Mouse (Mus musculus) thymus, postnatal 36 days (tissue): Measurements from ENCODE around the gene Mcu.
A peak's percentile ranks its signal among the peaks of the same experiment; 100 is the strongest.

Experiments
- DNase-seq, 2 experiments: peaks; one replicate each; pipeline ENCODE4 v3.0.0; 2022; ENCODE audit warnings: mixed read lengths in 2 of 2

The Mcu gene

GRCm38 (mm10) chr10:59568665-59569480, 47.6 kb downstream of the Mcu start:
- no peak for DNase-seq

DNA sequence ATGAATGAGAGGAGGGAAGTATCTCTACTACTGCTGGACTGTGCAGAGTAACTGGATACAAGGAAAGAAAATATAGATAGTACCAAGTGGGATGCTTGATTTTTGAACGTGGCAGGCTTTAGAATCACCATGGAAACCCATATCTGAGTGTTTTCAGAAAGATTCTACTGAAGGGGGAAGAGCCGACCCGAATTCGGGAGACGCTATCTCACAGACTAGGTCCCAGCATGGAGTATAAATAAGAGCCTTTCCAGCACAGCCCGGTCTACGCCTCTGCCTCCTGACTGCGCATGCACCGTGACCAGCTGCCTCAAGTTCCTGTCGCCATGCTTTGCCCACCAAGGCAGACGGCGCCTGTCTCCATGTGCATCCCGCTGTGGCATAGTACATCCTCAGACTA, 49.5 kb downstream of the Mcu start:
- no peak for DNase-seq

- no peak for DNase-seq
Measured at GRCm38 (mm10) chr10:59565995-59566410, 50.5 kb downstream of the Mcu start.

GRCm38 (mm10) chr10:59564551-59564950, 51.9 kb downstream of the Mcu start:
- DNase-seq: no peak

- DNase-seq: peak in 1 of 2 experiments; percentile 44
Measured at GRCm38 (mm10) chr10:59562511-59562910, 54.0 kb downstream of the Mcu start.

GRCm38 (mm10) chr10:59560126-59560525, 56.4 kb downstream of the Mcu start:
- DNase-seq: no peak

GRCm38 (mm10) chr10:59558602-59559001, 57.9 kb downstream of the Mcu start:
- no peak for DNase-seq

GRCm38 (mm10) chr10:59558164-59558563, 58.3 kb downstream of the Mcu start:
- DNase-seq: no peak

DNA sequence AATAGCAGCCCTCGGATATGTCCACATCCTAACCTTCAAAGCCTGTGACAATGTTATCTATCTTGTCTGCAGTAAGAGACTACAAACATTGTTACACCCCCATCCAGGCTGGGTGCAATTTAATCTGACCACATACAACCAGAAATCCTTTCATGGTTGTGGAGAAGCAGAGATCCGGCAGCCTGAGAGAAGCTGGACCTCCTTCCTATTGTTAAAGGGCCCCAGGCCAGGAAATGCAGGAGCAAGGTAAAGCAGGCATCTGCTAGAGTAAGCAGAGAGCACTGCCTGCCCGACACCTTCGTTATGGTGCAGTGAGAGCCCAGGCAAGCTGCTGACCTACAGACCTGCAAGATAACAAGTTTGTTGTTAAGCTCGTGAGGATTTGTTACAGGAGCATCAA, 60.0 kb downstream of the Mcu start:
- no peak for DNase-seq

- no peak for DNase-seq
Measured at GRCm38 (mm10) chr10:59554243-59554642, 62.2 kb downstream of the Mcu start.

DNA sequence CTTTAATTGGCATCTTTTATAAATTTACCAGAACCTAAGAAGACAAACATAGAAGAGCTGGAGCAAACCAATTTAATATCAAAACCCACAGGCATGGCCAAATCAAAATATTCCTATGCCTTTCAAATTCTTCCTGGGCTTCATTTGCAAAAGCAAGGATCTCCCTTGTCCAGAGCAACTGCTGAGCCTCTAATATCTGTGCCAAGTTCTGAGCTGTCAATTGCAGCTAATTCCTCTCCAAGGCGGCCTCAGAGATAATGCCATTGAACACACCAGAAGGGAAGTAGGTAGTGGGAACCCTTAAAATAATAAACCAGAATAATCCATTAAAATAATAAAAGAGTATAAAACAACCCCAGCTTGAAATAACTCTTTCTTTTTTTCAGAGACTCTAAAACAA, 64.0 kb downstream of the Mcu start:
- DNase-seq: no peak

GRCm38 (mm10) chr10:59548768-59549333, 67.6 kb downstream of the Mcu start:
- no peak for DNase-seq

DNA sequence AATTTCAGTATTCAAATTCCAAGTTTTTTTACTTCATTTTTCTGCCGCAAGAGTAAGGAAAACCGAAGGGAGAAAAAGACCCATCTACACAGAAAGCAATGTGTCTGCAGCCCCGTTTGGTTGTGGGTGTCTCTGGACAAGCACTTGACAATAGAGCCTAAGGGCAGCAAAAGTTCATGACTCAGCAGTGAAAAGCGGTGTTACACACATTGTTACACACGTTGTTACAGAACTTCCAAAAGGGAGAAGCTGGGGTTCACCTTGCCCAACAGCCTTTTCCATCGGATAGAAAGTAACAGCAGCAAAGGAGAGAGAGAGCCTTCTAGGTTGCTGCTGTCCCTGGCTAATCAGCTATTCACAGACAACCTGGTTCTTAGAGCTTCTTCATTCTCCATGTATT, 68.3 kb downstream of the Mcu start:
- no peak for DNase-seq

- DNase-seq: no peak
Measured at GRCm38 (mm10) chr10:59547426-59547825, 69.1 kb downstream of the Mcu start.

- no peak for DNase-seq
Measured at GRCm38 (mm10) chr10:59545169-59545568, 71.3 kb downstream of the Mcu start.

DNA sequence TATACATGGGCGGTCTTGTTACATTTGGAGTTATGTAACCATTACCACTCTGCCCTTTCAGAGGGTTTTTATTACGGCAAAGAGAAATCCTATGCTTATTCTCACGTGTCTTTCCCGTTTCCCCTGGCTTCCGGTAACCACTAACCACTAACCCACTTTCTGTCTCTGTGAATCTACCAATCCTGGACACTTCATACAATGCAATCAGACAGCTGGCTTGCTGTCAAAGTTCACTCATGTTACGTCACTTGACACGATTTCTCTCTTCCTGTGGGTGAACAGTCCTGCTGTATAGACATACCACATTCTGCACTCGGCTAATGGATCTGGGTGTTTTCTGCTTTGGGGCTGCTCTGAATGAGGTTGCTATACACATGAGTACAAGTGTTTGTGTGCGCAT, 73.1 kb downstream of the Mcu start:
- no peak for DNase-seq

GRCm38 (mm10) chr10:59541466-59541865, 75.0 kb downstream of the Mcu start:
- no peak for DNase-seq

- DNase-seq: no peak
Measured at GRCm38 (mm10) chr10:59540596-59540995, 75.9 kb downstream of the Mcu start.

DNA sequence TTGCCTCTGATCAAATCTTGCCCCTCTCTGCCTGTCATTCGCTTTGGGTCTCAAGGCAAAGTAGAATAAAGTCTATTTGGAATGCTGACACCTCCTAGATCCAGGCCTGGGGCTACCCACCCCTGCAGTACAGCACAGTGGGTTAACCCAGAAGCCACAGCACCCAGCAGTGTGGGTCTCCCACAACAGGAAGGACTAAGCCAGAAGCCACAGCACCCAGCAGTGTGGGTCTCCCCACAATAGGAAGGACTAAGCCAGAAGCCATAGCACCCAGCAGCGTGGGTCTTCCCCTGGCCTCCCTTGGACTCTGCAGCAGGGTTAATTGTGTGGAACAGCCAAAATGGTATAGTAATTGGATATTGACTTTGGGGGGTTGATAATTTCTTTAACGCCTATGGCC, 76.4 kb downstream of the Mcu start:
- peak; percentile 14 to 45 for DNase-seq

- peak in 1 of 2 experiments; percentile 12 for DNase-seq
Measured at GRCm38 (mm10) chr10:59539533-59539875, 77.0 kb downstream of the Mcu start.

- peak; percentile 31 to 55 for DNase-seq
Measured at GRCm38 (mm10) chr10:59538767-59539532, 77.5 kb downstream of the Mcu start.

- DNase-seq: no peak
Measured at GRCm38 (mm10) chr10:59538063-59538462, 78.4 kb downstream of the Mcu start.

GRCm38 (mm10) chr10:59537579-59537978, 78.9 kb downstream of the Mcu start:
- no peak for DNase-seq

DNA sequence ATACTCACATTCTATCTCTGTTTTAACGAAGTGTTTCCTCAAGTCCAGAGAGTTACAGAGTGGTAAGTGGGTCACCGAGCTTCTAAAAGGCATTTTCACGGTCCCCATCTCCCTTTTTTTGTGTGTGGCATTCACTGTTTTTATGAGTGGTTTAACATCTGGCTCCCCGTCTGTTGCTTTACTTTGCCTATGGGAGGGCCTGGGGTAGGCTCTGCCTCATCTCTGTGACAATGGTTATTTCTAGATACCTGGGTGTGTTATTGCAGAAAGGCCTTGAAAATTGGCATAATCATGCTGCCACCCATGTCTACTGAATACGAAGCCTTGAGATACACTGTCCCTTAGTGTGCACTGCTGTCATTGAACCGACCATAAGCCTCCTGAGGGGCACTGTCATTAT, 84.2 kb downstream of the Mcu start:
- DNase-seq: no peak
